8 mouse cellular contexts compared by ENCODE assay signal in genomic region chr2:122466901-122467300, GRCm38 (mm10). TPM values are rescaled to one million over a fixed set of nuclear protein-coding genes. Genes with fewer than 3 reads are reported as not detected.
DNase-seq lines count a peak whose midpoint lies in the region; ATAC-seq and TF ChIP-seq lines count a peak whose summit lies in the region.

No protein-coding gene starts in this region.

- no peak for DNase-seq in lung, postnatal 14 days
- peak; percentile 9 for DNase-seq in embryonic facial prominence, embryonic 11.5 days (ENCODE audit: low spot score)
- no peak for DNase-seq in lung, postnatal 0 days (ENCODE audit: low spot score)
- no peak for DNase-seq in cerebellum, postnatal 25 days
- DNase-seq in ovary, postnatal 10 days (ENCODE audit: low spot score) = no peak

- TF ChIP-seq CTCF in lung, postnatal 0 days (IDR thresholded peaks at IDR 0.05) = no peak

- H3K27ac ChIP-seq in lung, embryonic 16.5 days (ENCODE audit: low read length) = no peak overlapping the region
- H3K27ac ChIP-seq in embryonic facial prominence, embryonic 11.5 days (replicated peaks; ENCODE audit: low read depth, low read length) = no peak overlapping the region
- no peak overlapping the region for H3K27ac ChIP-seq in hindbrain, embryonic 12.5 days
- no peak overlapping the region for H3K27ac ChIP-seq in lung, postnatal 0 days (ENCODE audit: low read length)
- H3K27ac ChIP-seq in stomach, embryonic 14.5 days (ENCODE audit: low read length) = no peak overlapping the region

- ATAC-seq in lung, embryonic 16.5 days (ENCODE audit: low read depth) = no peak
- ATAC-seq in embryonic facial prominence, embryonic 11.5 days (replicated peaks; ENCODE audit: insufficient number of reproducible peaks, low FRiP score, low TSS enrichment, low read depth) = no peak
- no peak for ATAC-seq in hindbrain, embryonic 12.5 days (ENCODE audit: low FRiP score)
- ATAC-seq in lung, postnatal 0 days = no peak
- no peak for ATAC-seq in stomach, embryonic 14.5 days (ENCODE audit: insufficient number of reproducible peaks, insufficient read depth, low FRiP score, low read depth)

- H3K36me3 ChIP-seq in lung, embryonic 16.5 days (ENCODE audit: control insufficient read depth, insufficient read depth, low read length) = no peaks in the 10 kb centered on the region
- H3K36me3 ChIP-seq in embryonic facial prominence, embryonic 11.5 days (replicated peaks; ENCODE audit: control insufficient read depth, insufficient read depth, low read depth, low read length) = no peaks in the 10 kb centered on the region
- no peaks in the 10 kb centered on the region for H3K36me3 ChIP-seq in hindbrain, embryonic 12.5 days
- H3K36me3 ChIP-seq in lung, postnatal 0 days (ENCODE audit: insufficient read depth, low read length) = no peaks in the 10 kb centered on the region
- H3K36me3 ChIP-seq in stomach, embryonic 14.5 days (ENCODE audit: control insufficient read depth, insufficient read depth, low read length) = no peaks in the 10 kb centered on the region

- no peaks in the 10 kb centered on the region for H3K27me3 ChIP-seq in lung, embryonic 16.5 days (ENCODE audit: control insufficient read depth, insufficient read depth, low read depth, low read length)
- no peaks in the 10 kb centered on the region for H3K27me3 ChIP-seq in embryonic facial prominence, embryonic 11.5 days (ENCODE audit: control insufficient read depth, insufficient read depth, low read length)
- 0 out of 2 replicates have a peak, but pooled peaks cover 3% of the 10 kb centered on the region for H3K27me3 ChIP-seq in hindbrain, embryonic 12.5 days
- H3K27me3 ChIP-seq in lung, postnatal 0 days (replicated peaks; ENCODE audit: insufficient read depth, low read length) = no peaks in the 10 kb centered on the region
- no peaks in the 10 kb centered on the region for H3K27me3 ChIP-seq in stomach, embryonic 14.5 days (ENCODE audit: control insufficient read depth, insufficient read depth, low read length)

- no peaks in the 10 kb centered on the region for H3K4me1 ChIP-seq in lung, embryonic 16.5 days (replicated peaks; ENCODE audit: control insufficient read depth, insufficient read depth, low read length)
- H3K4me1 ChIP-seq in embryonic facial prominence, embryonic 11.5 days (ENCODE audit: control insufficient read depth, insufficient read depth, low read length) = no peaks in the 10 kb centered on the region
- peaks cover 5% of the 10 kb centered on the region for H3K4me1 ChIP-seq in hindbrain, embryonic 12.5 days
- H3K4me1 ChIP-seq in lung, postnatal 0 days (ENCODE audit: insufficient read depth, low read depth, low read length) = peaks cover 6% of the 10 kb centered on the region; the same call in 1 of the 2 replicates
- H3K4me1 ChIP-seq in stomach, embryonic 14.5 days (ENCODE audit: control insufficient read depth, insufficient read depth, low read length) = peaks cover 3% of the 10 kb centered on the region; the same call in 1 of the 2 replicates

- peak overlapping the region; percentile 66; the same call in 1 of the 2 replicates for H3K9ac ChIP-seq in lung, embryonic 16.5 days (ENCODE audit: low read length)
- peak overlapping the region; percentile 47; the same call in 1 of the 2 replicates for H3K9ac ChIP-seq in embryonic facial prominence, embryonic 11.5 days (replicated peaks; ENCODE audit: low read length)
- H3K9ac ChIP-seq in hindbrain, embryonic 12.5 days = peak overlapping the region; percentile 53
- no peak overlapping the region for H3K9ac ChIP-seq in lung, postnatal 0 days (replicated peaks; ENCODE audit: low read depth)
- H3K9ac ChIP-seq in stomach, embryonic 14.5 days (replicated peaks; ENCODE audit: low read depth, low read length) = peak overlapping the region; percentile 36; the same call in 1 of the 2 replicates

- no peak for TF ChIP-seq EP300 in lung, postnatal 0 days (IDR thresholded peaks at IDR 0.05)

- H3K9me3 ChIP-seq in lung, embryonic 16.5 days (ENCODE audit: control insufficient read depth, low read length) = no peaks in the 10 kb centered on the region
- H3K9me3 ChIP-seq in embryonic facial prominence, embryonic 11.5 days (replicated peaks; ENCODE audit: control insufficient read depth, low read length) = no peaks in the 10 kb centered on the region
- no peaks in the 10 kb centered on the region for H3K9me3 ChIP-seq in hindbrain, embryonic 12.5 days (replicated peaks)
- no peaks in the 10 kb centered on the region for H3K9me3 ChIP-seq in lung, postnatal 0 days (ENCODE audit: low read length)
- H3K9me3 ChIP-seq in stomach, embryonic 14.5 days (ENCODE audit: control insufficient read depth, low read depth, low read length) = no peaks in the 10 kb centered on the region

- H3K4me2 ChIP-seq in lung, embryonic 16.5 days (ENCODE audit: low read depth, low read length) = peak overlapping the region; percentile 94
- H3K4me2 ChIP-seq in embryonic facial prominence, embryonic 11.5 days (ENCODE audit: low read depth, low read length) = peak overlapping the region; percentile 85
- H3K4me2 ChIP-seq in hindbrain, embryonic 12.5 days (replicated peaks) = peak overlapping the region; percentile 85
- H3K4me2 ChIP-seq in lung, postnatal 0 days (replicated peaks; ENCODE audit: low read depth, low read length) = peak overlapping the region; percentile 83
- peak overlapping the region; percentile 87 for H3K4me2 ChIP-seq in stomach, embryonic 14.5 days (replicated peaks; ENCODE audit: low read depth, low read length)

- peak overlapping the region; percentile 57 for H3K4me3 ChIP-seq in lung, embryonic 16.5 days (ENCODE audit: low read length)
- peak overlapping the region; percentile 45 for H3K4me3 ChIP-seq in embryonic facial prominence, embryonic 11.5 days (ENCODE audit: low read depth, low read length)
- peak overlapping the region; percentile 53 for H3K4me3 ChIP-seq in hindbrain, embryonic 12.5 days
- H3K4me3 ChIP-seq in lung, postnatal 0 days (ENCODE audit: low read depth, low read length) = peak overlapping the region; percentile 40; the same call in 1 of the 2 replicates
- H3K4me3 ChIP-seq in stomach, embryonic 14.5 days (ENCODE audit: low read depth, low read length) = peak overlapping the region; percentile 50

- WGBS in lung, embryonic 16.5 days = 28% methylated on average over 11 of the region's 11 CpGs
- WGBS in embryonic facial prominence, embryonic 11.5 days = 27% methylated on average over 11 of the region's 11 CpGs
- 31% methylated on average over 11 of the region's 11 CpGs for WGBS in hindbrain, embryonic 12.5 days
- WGBS in lung, postnatal 0 days = 31% methylated on average over 11 of the region's 11 CpGs
- 30% methylated on average over 11 of the region's 11 CpGs for WGBS in stomach, embryonic 14.5 days

RNA-seq across cellular contexts. Expression of gene Gm14085, which starts 17.8 kb away (rescaled TPM):
- polyA plus RNA-seq in lung, embryonic 16.5 days (2015; fragmentation: Nextera tagmentation; extraction: Ambion mirVana) = not detected in 2 replicates
- not detected in 2 replicates for polyA plus RNA-seq in embryonic facial prominence, embryonic 11.5 days (2014; fragmentation: Nextera tagmentation; extraction: Ambion mirVana)
- not detected in 2 replicates for polyA plus RNA-seq in hindbrain, embryonic 12.5 days (2016; fragmentation: Nextera tagmentation; extraction: Ambion mirVana)
- polyA plus RNA-seq in lung, postnatal 0 days (2015; fragmentation: Nextera tagmentation; extraction: Ambion mirVana) = not detected in 2 replicates
- polyA plus RNA-seq in stomach, embryonic 14.5 days (2014; fragmentation: Nextera tagmentation; extraction: Ambion mirVana) = not detected in 2 replicates

RNA-seq across cellular contexts. Expression of gene Slc28a2, which starts 40.6 kb away (rescaled TPM):
- polyA plus RNA-seq in lung, embryonic 16.5 days (2015; fragmentation: Nextera tagmentation; extraction: Ambion mirVana) = 0.14 and 0.24 TPM in 2 replicates
- 0.15 and 0.28 TPM in 2 replicates for polyA plus RNA-seq in embryonic facial prominence, embryonic 11.5 days (2014; fragmentation: Nextera tagmentation; extraction: Ambion mirVana)
- polyA plus RNA-seq in hindbrain, embryonic 12.5 days (2016; fragmentation: Nextera tagmentation; extraction: Ambion mirVana) = 0.10 and 0.15 TPM in 2 replicates
- 0.10 and 0.17 TPM in 2 replicates for polyA plus RNA-seq in lung, postnatal 0 days (2015; fragmentation: Nextera tagmentation; extraction: Ambion mirVana)
- polyA plus RNA-seq in stomach, embryonic 14.5 days (2014; fragmentation: Nextera tagmentation; extraction: Ambion mirVana) = 6.6 and 6.9 TPM in 2 replicates
